Mouse (Mus musculus): ENCODE data around the gene Vmn1r120.
"Not testable (repeated sequence)": the region's sequence is repeated elsewhere in the genome, so short reads cannot be mapped to it uniquely, and the experiment has no call there.

Vmn1r120 gene

DNA sequence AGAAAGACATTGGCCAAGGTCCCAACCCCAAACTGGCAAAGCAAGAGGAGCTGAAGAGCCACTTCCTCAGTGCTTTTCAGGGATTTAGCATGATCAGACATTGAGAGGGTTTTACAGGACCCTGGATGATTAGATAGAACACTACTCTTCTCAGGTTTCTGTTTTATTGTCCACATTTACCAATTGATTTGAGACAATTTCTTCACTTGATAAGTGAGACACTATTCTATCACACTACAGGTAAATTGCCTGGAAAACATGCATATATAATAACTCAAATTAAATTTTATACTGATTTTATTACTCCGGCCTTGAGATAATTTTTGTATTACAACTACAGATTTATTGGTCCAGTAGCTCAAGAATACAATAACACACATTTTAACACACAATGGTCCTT is at the start of gene Vmn1r120:
TSS of gene Vmn1r120 (minus strand) at position 101 of the 400 bp plus-strand sequence.
- not testable (repeated sequence) for DNase-seq (ENCODE audit: low spot score)

GRCm38 (mm10) chr7:21098413-21098812 is 44.8 kb upstream of the Vmn1r120 start, which contains the start of gene Vmn1r121:
Vmn1r121 (minus strand) TSS chr7:21098513.
- DNase-seq (ENCODE audit: low spot score) = not testable (repeated sequence)

DNA sequence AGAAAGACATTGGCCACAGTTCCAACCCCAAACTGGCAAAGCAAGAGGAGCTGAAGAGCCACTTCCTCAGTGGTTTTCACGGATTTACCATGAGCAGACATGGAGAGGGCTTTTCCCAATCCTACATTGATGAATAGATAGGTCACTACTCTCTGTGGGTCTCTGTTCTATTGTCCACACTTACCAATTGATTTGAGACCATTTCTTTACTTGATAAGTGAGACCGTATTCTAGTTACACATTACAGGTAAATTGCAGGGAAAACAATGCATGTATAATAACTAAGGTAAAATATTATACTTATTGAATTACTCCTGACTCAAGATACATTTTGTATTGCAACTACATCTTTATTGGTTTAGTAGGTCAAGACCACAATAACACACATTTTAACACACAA is 41.2 kb downstream of the Vmn1r120 start, which contains the start of gene Vmn1r119:
TSS of gene Vmn1r119 (minus strand) at position 101 of the 400 bp plus-strand sequence.
- DNase-seq (ENCODE audit: low spot score) = not testable (repeated sequence)
